Mouse (Mus musculus): Measurements from ENCODE around the gene Otulin.

Gene Otulin

DNA sequence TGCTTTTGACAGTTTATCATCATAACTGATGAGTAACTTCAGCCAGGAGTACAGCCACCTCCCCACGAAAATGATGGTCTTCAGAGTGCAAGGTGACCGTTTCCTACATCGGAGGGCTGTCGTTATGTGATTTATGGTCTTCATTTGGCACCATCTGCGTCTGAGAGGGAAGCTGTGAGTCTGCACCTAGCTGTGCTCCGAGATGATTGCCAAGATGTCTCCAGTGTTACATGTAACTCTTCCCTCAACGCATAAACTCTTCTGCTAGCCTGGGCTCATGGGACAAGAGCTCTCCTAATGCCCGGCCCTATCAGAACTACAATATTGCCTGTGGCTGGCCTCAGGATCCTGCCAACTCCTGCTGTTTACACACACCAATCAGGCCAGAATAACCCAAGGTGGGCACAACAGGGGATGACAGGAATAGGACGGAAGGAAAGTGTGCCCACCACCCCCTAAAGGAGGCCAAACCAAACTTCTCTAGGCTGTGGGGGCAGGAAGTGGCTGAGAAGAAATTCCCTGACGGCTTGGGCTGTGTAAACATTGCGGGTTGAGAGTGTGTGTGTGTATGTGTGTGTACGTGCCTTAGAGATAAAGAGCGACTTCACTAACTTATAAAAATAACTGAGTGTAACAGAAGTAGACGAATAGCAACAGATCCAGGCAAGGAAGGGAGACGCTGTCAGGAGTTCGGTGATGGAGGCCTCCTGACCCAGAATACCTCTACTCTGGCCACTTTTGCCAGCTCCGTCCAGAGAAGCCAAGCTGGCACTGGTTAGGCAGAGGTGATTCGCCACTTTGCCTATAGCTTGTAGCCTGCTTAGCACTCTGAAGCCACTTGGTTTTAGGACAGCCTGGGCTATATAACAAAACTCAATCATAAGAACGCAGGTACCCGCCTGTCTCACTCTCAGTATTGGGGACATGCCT lies 126.4 kb downstream of the Otulin start:
- DNase-seq (ENCODE audit: low spot score in 2 of 2), result no peak

DNA sequence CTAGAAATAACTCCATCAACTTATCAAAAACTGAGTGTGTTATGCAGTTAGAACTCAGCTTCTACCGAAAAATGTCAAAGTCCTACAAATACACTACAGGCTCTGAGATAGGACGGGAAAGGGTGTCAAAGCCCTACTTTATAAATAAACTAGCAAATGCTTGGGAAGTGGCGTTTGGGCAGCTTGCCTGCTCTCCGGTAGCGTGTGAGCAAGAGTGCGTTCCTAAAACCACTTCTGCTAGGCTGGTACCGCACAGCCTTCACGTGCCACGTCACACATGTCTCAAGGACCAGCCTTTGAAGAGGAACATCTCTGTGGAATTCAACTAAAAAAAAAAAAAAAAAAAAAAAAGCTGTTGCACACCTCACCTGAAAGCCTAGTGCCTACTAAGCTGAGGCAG lies 127.3 kb downstream of the Otulin start:
- DNase-seq (ENCODE audit: low spot score in 2 of 2), result peak; percentile 41 to 50

DNA sequence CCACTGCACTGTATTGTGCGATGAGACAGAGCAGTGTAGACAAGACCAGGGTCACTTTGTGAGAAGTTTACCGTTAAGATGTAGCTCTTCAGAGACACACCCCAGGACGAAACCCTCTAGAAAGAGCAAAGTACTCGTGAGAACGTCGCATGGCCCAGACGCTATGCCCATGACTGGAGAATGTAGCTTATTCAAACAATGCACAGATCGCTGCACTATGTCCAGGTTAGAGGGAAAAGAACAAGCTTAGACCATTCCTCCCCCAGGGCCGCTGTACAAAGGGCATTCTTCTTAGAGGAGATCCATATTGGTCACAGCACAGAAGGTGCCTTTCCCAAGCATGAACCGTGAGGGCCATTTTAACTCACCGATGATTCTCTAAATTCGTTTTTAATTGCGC lies 128.2 kb downstream of the Otulin start:
- DNase-seq (ENCODE audit: low spot score in 2 of 2), result no peak

DNA sequence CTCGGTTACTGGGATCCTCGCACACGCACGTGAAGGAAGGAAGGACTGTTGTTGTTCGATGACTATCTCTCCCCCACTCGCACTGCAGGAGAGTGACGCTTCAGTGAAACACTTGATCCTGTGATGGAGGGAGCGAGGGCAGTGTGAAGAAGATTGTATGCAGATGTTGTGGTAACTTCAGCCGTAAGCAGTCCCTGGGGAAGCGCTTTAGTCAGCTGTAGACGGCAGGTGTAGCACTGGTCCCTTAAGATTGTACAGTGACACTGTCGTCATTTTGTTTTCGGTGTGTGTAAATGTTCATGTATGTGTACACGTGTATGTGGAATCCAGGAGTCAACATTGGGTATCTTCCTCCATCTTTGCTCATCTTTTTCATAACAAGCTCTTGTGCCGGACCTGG lies 130.1 kb downstream of the Otulin start:
- no peak for DNase-seq (ENCODE audit: low spot score in 2 of 2)

DNA sequence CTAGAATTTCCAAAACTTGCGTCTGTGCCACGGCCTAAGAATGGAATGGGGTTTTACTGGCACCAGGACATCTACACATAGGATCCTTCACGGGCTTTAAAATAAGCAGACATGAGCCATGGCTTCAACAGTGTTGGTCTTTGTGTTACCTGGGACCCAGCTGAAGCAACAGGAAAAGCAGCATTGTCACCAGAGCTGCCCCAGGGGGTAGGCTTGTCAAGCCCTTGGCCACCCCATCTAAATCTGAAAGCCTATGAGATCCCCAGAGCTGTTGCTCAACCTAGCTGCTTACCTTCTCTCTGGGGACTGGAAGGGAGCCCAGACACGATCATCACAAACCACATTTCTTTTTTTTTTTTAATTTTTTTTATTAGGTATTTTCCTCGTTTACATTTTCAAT lies 132.4 kb downstream of the Otulin start:
- DNase-seq (ENCODE audit: low spot score in 2 of 2), result no peak

DNA sequence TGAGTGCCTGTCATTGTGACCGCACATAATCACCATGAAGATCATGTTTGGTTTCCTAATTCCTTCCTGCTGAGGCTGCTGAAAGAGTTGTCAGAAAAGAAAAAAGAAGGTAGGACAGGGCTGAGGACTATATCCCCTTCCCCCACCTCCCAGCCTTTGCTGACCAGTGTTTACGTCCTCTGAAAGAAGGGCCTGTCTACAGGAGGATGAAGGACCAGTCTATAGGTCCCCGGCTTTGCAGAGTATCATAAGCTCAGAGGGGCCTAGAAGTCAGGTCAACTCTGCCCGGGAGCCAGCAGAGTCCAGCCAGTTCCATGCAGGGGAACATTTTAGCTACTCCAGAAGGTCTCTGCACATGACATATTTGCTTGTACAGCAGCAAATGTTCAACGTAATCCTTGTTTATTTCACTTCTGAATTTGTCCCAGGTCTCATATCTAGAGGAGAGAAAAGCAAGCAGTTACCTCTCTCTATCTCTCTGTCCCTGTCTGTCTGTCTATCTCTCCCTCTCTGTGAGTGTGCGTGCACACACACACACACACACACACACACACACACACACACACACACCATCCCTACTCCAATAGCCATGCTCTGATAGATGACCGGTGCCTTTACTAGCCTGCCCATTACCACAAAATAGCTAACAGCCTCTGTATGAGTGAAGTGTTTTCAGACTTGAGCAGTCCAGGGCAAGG lies 133.0 kb downstream of the Otulin start:
- DNase-seq (ENCODE audit: low spot score in 2 of 2), result no peak

DNA sequence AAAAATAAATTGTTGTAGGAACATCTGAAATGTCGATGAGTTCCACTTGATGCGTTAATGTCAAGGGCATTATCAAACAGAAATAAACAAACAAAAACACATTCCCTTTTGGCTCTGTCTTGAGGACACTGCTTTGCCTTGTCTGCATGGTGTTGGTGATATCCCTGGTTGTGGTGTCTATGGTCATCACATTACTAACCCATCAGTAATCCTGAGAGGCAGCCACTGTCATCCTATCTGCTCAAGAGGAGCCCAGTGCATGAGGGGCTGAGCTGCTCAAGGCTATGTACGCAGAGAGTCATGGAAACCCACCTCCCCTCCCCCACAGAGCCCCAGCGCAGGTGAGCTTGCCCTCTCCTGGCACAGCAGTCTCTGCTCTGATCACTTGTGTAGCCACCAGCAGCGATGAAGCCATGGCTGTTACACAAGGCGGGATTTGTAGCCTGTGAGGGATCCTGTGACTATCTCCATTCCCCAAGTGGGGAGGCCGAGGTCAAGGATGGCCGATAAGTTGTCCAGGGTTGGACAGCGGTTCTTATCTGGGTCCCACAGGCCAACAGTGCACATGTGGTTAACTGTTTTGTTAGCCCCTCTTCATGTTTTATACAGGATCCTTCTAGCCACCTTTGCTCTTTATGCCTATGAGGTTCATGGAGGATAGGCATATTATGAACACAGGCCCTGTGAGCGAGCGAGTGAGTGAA lies 133.7 kb downstream of the Otulin start:
- no peak for DNase-seq (ENCODE audit: low spot score in 2 of 2)

DNA sequence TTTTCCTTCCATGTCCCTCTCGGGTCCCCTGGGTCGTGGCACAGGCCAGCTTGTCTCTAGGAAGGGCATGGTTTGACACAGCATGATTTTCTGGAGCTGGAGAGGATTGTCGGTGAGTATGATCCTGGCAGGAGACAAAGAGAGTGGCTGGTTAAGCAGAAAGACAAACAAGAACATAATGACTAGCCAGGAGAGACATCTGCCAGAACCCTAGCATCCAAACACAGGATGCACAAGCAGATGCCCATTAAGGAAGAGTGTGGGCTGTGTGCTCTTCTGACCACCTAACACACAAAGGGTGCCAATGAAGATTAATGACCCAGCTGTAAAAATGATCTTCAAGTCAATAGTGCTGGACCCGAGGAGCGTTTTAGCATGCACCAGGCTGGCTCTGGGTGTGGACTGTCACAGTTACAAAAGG lies 134.5 kb downstream of the Otulin start:
- no peak for DNase-seq (ENCODE audit: low spot score in 2 of 2)

DNA sequence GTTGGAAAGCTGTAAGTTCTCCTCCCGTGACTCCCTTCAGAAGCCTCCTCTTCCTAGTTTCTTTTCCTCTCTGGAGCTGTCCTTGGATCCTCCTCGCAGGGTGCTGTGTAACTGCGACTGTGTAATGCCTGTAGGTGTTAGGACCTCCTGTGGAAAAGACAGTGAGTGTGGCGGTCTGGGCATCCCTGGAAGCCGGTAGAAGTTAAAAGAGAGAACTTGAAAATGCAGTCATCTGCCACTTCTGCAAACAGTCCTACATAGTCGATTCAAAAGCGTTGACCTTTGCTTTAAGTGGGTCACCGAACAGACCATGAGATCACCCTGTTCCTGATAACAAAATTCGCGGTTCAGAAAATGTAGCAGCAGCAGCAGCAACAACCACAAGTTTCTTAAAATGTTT lies 137.0 kb downstream of the Otulin start:
- no peak for DNase-seq (ENCODE audit: low spot score in 2 of 2)

DNA sequence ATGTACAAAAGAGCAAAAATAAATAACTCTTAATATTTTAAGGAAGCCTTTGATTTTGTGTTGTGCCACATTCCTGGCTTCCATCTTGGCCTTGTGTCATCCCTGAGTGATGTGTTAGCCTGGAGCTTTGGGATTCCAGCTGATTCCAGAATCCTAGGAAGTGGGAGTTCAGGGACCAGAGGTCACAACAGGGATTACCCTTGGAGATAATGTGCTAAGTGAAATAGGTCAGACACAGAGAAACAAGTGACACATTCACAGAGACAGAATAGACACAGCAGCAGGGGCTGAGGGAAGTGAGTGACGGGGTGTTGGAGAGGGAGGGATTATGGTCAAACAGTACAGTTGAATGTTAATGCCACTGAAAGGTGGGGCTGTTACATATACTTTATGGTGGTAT lies 137.8 kb downstream of the Otulin start:
- DNase-seq (ENCODE audit: low spot score in 2 of 2), result no peak

Data from frontal cortex, postnatal 14 days (tissue).